Mouse (Mus musculus) MEL (cell line): Measurements from ENCODE around the gene Abl2. TPM values are rescaled to one million over a fixed set of nuclear protein-coding genes. Genes with fewer than 3 reads are reported as not detected.

ENCODE experiments used
- DNase-seq: peaks from one replicate; pipeline ENCODE4 v3.0.0; 2011; ENCODE audit warnings: low read depth, low spot score
- H3K27ac ChIP-seq: 2 replicates; pipeline ENCODE4 v1.5.1; 2012; ENCODE audit warnings: low read depth, mild to moderate bottlenecking, control low read depth, low read length, moderate library complexity; ENCODE audit not compliant: control insufficient read depth
- H3K27me3 ChIP-seq, 2 experiments: fragments of 150-350 bp in 1 of 2; sonication (generic) in 1 of 2; 2 replicates each; pipeline ENCODE4 v1.6.1; 2012; ENCODE audit warnings: low read length in 2 of 2, mild to moderate bottlenecking in 2 of 2, improper control_type of control experiment in 1 of 2, moderate library complexity in 1 of 2; ENCODE audit not compliant: insufficient read depth in 2 of 2, control insufficient read depth in 1 of 2
- H3K36me3 ChIP-seq, 2 experiments: 2 replicates each; pipeline ENCODE4 v1.6.1; 2012 to 2014; ENCODE audit warnings: low read length in 2 of 2, improper control_type of control experiment in 1 of 2, inconsistent platforms in 1 of 2, mild to moderate bottlenecking in 1 of 2; ENCODE audit not compliant: insufficient read depth in 2 of 2, control insufficient read depth in 1 of 2
- H3K4me1 ChIP-seq, 2 experiments: fragments of 150-350 bp in 1 of 2; sonication (generic) in 1 of 2; 2 replicates each; pipeline ENCODE4 v1.6.1; 2012; ENCODE audit warnings: low read length in 2 of 2, improper control_type of control experiment in 1 of 2, mild to moderate bottlenecking in 1 of 2; ENCODE audit not compliant: insufficient read depth in 2 of 2, control insufficient read depth in 1 of 2
- H3K4me3 ChIP-seq, 2 experiments: fragments of 150-350 bp in 1 of 2; sonication (generic) in 1 of 2; 2 replicates each; pipeline ENCODE4 v1.5.1; 2012; ENCODE audit warnings: low read depth in 2 of 2, low read length in 2 of 2, mild to moderate bottlenecking in 2 of 2, moderate library complexity in 2 of 2, control low read depth in 1 of 2, improper control_type of control experiment in 1 of 2; ENCODE audit not compliant: control insufficient read depth in 1 of 2, insufficient read depth in 1 of 2
- H3K79me2 ChIP-seq: 2 replicates; pipeline ENCODE4 v1.6.1; 2012; ENCODE audit warnings: mild to moderate bottlenecking, low read length, moderate library complexity; ENCODE audit not compliant: control insufficient read depth, poor library complexity, insufficient read depth
- H3K9ac ChIP-seq: 2 replicates; pipeline ENCODE4 v1.6.1; 2012; ENCODE audit warnings: low read depth, mild to moderate bottlenecking, control low read depth, low read length, moderate library complexity; ENCODE audit not compliant: control insufficient read depth, poor library complexity, severe bottlenecking
- H3K9me3 ChIP-seq: fragments of 150-350 bp; sonication (generic); replicated peaks from 2 replicates; pipeline ENCODE4 v1.6.1; 2012; ENCODE audit warnings: mild to moderate bottlenecking, low read length, improper control_type of control experiment, moderate library complexity; ENCODE audit not compliant: insufficient read depth
- BHLHE40 ChIP-seq: IDR thresholded peaks from 2 replicates; pipeline ENCODE4 v1.6.1; 2012; ENCODE audit warnings: low read depth, mild to moderate bottlenecking, inconsistent platforms, low read length, improper control_type of control experiment, borderline replicate concordance
- CTCF ChIP-seq, 3 experiments: IDR thresholded peaks in 2 of 3; conservative IDR thresholded peaks in 1 of 3; 2 replicates each; pipeline ENCODE4 v1.5.1; 2011 to 2012; ENCODE audit warnings: low read length in 3 of 3, low read depth in 2 of 3, mild to moderate bottlenecking in 2 of 3, improper control_type of control experiment in 1 of 3, inconsistent platforms in 1 of 3, mixed read lengths in 1 of 3, moderate library complexity in 1 of 3; ENCODE audit not compliant: control insufficient read depth in 1 of 3, insufficient read depth in 1 of 3, poor library complexity in 1 of 3, severe bottlenecking in 1 of 3
- ELF1 ChIP-seq: IDR thresholded peaks from 2 replicates; pipeline ENCODE4 v1.6.1; 2014; ENCODE audit warnings: low read depth, mild to moderate bottlenecking, inconsistent platforms, low read length, improper control_type of control experiment, moderate library complexity
- EP300 ChIP-seq, 2 experiments: IDR thresholded peaks; 2 replicates each; pipeline ENCODE4 v1.6.1; 2011; ENCODE audit warnings: improper control_type of control experiment in 2 of 2, low read length in 2 of 2, low read depth in 1 of 2, mild to moderate bottlenecking in 1 of 2
- GABPA ChIP-seq: IDR thresholded peaks from 2 replicates; pipeline ENCODE4 v1.6.1; 2012; ENCODE audit warnings: low read depth, mild to moderate bottlenecking, inconsistent platforms, low read length, improper control_type of control experiment, moderate library complexity
- JUND ChIP-seq: IDR thresholded peaks from 2 replicates; pipeline ENCODE4 v1.6.1; 2011; ENCODE audit warnings: low read depth, mild to moderate bottlenecking, improper control_type of control experiment, low read length
- MAX ChIP-seq: IDR thresholded peaks from 2 replicates; pipeline ENCODE4 v1.6.1; 2011; ENCODE audit warnings: low read length, improper control_type of control experiment
- MAZ ChIP-seq: IDR thresholded peaks from 2 replicates; pipeline ENCODE4 v1.6.1; 2012; ENCODE audit warnings: low read depth, mild to moderate bottlenecking, inconsistent platforms, low read length, improper control_type of control experiment
- MYC ChIP-seq: IDR thresholded peaks from 2 replicates; pipeline ENCODE4 v1.6.1; 2011; ENCODE audit warnings: low read depth, mild to moderate bottlenecking, low read length, improper control_type of control experiment, moderate library complexity
- NRF1 ChIP-seq: IDR thresholded peaks from 2 replicates; pipeline ENCODE4 v1.6.1; 2014; ENCODE audit warnings: low read depth, mild to moderate bottlenecking, inconsistent platforms, low read length, improper control_type of control experiment, moderate library complexity; ENCODE audit not compliant: poor library complexity, insufficient read depth, severe bottlenecking
- POLR2A ChIP-seq, 2 experiments: IDR thresholded peaks; 2 replicates each; pipeline ENCODE4 v1.6.1; 2011 to 2012; ENCODE audit warnings: low read length in 2 of 2, mild to moderate bottlenecking in 2 of 2, control low read depth in 1 of 2, improper control_type of control experiment in 1 of 2, low read depth in 1 of 2, moderate library complexity in 1 of 2; ENCODE audit not compliant: control insufficient read depth in 1 of 2, insufficient read depth in 1 of 2, poor library complexity in 1 of 2
- RAD21 ChIP-seq: IDR thresholded peaks from 2 replicates; pipeline ENCODE4 v1.6.1; 2011; ENCODE audit warnings: mild to moderate bottlenecking, low read depth, low read length, improper control_type of control experiment
- RCOR1 ChIP-seq: IDR thresholded peaks from 2 replicates; pipeline ENCODE4 v1.6.1; 2012; ENCODE audit warnings: low read depth, mild to moderate bottlenecking, inconsistent platforms, low read length, improper control_type of control experiment
- TAL1 ChIP-seq: IDR thresholded peaks from 2 replicates; pipeline ENCODE4 v1.6.1; 2012; ENCODE audit warnings: mild to moderate bottlenecking, inconsistent platforms, low read length, moderate library complexity, mixed read lengths
- USF2 ChIP-seq, 2 experiments: IDR thresholded peaks; 2 replicates each; pipeline ENCODE4 v1.6.1; 2011 to 2012; ENCODE audit warnings: improper control_type of control experiment in 2 of 2, low read length in 2 of 2, borderline replicate concordance in 1 of 2, inconsistent platforms in 1 of 2, low read depth in 1 of 2, mild to moderate bottlenecking in 1 of 2; ENCODE audit not compliant: insufficient read depth in 1 of 2
- ZC3H11A ChIP-seq: IDR thresholded peaks from 2 replicates; pipeline ENCODE4 v1.6.1; 2012; ENCODE audit warnings: low read depth, mild to moderate bottlenecking, inconsistent platforms, low read length, improper control_type of control experiment
- ZKSCAN1 ChIP-seq: IDR thresholded peaks from 2 replicates; pipeline ENCODE4 v1.6.1; 2012; ENCODE audit warnings: low read depth, mild to moderate bottlenecking, inconsistent platforms, low read length, improper control_type of control experiment, moderate library complexity
- ZMIZ1 ChIP-seq: IDR thresholded peaks from 2 replicates; pipeline ENCODE4 v1.6.1; 2012; ENCODE audit warnings: low read depth, mild to moderate bottlenecking, inconsistent platforms, low read length, improper control_type of control experiment, moderate library complexity
- polyA plus RNA-seq, 2 experiments: library from polyadenylated mRNA; stranded (reverse) in 1 of 2; unstranded in 1 of 2; fragments of >175 nt in 1 of 2; fragments of >200 nt in 1 of 2; gene quantifications; 2 replicates each; pipeline versions ENCODE4 v1.2.1 to v1.2.4; 2012; ENCODE audit warnings: low replicate concordance in 2 of 2, low read depth in 1 of 2; ENCODE audit not compliant: insufficient read length in 2 of 2, insufficient read depth in 1 of 2, missing spikeins in 1 of 2
- total RNA-seq: library from RNA; depleted of rRNA; stranded (reverse); fragments of 300-350 nt; gene quantifications from 2 replicates; pipeline ENCODE4 v1.2.3, GENCODE M21; 2012

Abl2 gene
- total and polyA plus RNA-seq, 3 experiments, result 13.8 to 17.5 TPM; not detected in 1

- H3K79me2 ChIP-seq, result peaks cover 13% of the 10 kb centered on the region
- H3K27ac ChIP-seq, result no peak overlapping the region
- H3K36me3 ChIP-seq, result peaks cover 0 to 27% of the 10 kb centered on the region in 2 experiments; a peak in 2 of 4 replicates
- no peak overlapping the region for H3K9ac ChIP-seq
- peaks cover 8 to 14% of the 10 kb centered on the region in 2 experiments for H3K4me1 ChIP-seq
- DNase-seq, result no peak
- TF ChIP-seq JUND, result no peak
- TF ChIP-seq NRF1, result no peak
- H3K9me3 ChIP-seq, result no peaks in the 10 kb centered on the region
- H3K27me3 ChIP-seq, result no peaks in the 10 kb centered on the region
- H3K4me3 ChIP-seq, result no peak overlapping the region
Observed at GRCm38 (mm10) chr1:156605940-156606339, 47.4 kb downstream of the Abl2 start.

DNA sequence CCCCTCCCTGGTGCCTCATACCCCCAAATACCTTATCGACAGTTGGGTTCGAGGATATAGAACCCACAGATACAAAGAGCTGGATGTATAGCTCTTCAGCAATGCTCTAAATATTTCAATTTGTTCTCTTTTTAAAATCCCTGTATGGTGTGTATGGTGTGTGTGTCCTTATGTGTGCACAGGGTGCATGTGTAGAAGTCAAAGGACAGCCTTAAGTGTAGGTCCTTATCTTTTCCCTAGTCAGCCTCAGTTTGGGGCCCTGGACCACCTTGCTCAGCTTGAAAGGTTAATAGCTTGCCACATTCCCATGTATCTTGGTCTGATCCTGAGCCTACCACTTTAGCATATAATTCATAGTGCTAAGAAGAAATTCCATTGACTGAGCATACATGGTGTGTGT, 49.9 kb downstream of the Abl2 start:
- H3K9me3 ChIP-seq, result no peaks in the 10 kb centered on the region
- H3K36me3 ChIP-seq, result peaks cover 0 to 25% of the 10 kb centered on the region in 2 experiments; a peak in 2 of 4 replicates
- H3K79me2 ChIP-seq, result peaks cover 10% of the 10 kb centered on the region
- DNase-seq, result no peak
- H3K27ac ChIP-seq, result no peak overlapping the region
- TF ChIP-seq CTCF (IDR thresholded peaks at IDR 0.05 in 2 of 3, conservative IDR thresholded peaks at IDR 0.05 in 1 of 3; ENCODE audit: control insufficient read depth in 1 of 3, insufficient read depth in 1 of 3, low read depth in 2 of 3, low read length in 3 of 3, poor library complexity in 1 of 3, severe bottlenecking in 1 of 3), result no peak
- TF ChIP-seq JUND, result no peak
- TF ChIP-seq RCOR1, result no peak
- TF ChIP-seq GABPA, result no peak
- no peak for TF ChIP-seq ZC3H11A
- TF ChIP-seq RAD21, result no peak
- TF ChIP-seq BHLHE40, result no peak
- no peak for TF ChIP-seq MAX
- TF ChIP-seq ZMIZ1, result no peak
- TF ChIP-seq USF2 (IDR thresholded peaks at IDR 0.05; ENCODE audit: borderline replicate concordance in 1 of 2, insufficient read depth in 1 of 2, low read depth in 1 of 2, low read length in 2 of 2), result no peak
- TF ChIP-seq TAL1, result no peak
- TF ChIP-seq MAZ, result no peak
- TF ChIP-seq ELF1, result no peak
- TF ChIP-seq ZKSCAN1, result no peak
- TF ChIP-seq MYC, result no peak
- TF ChIP-seq EP300 (IDR thresholded peaks at IDR 0.05; ENCODE audit: low read depth in 1 of 2, low read length in 2 of 2), result no peak
- no peak for TF ChIP-seq POLR2A (IDR thresholded peaks at IDR 0.05; ENCODE audit: control insufficient read depth in 1 of 2, insufficient read depth in 1 of 2, low read depth in 1 of 2, low read length in 2 of 2, poor library complexity in 1 of 2)
- TF ChIP-seq, all 39 proteins: peak for 0
- no peak overlapping the region for H3K9ac ChIP-seq
- H3K4me3 ChIP-seq, result no peak overlapping the region
- peaks cover 8 to 14% of the 10 kb centered on the region in 2 experiments for H3K4me1 ChIP-seq
- H3K27me3 ChIP-seq, result no peaks in the 10 kb centered on the region
